Mouse (Mus musculus) limb, embryonic 12.5 days (tissue): Measurements from ENCODE around the gene Cdh13. TPM values are rescaled to one million over a fixed set of nuclear protein-coding genes. Genes with fewer than 3 reads are reported as not detected.

ENCODE experiments used
- ATAC-seq: fragments of 200-750 bp; cut with Nextera tagmentation; 2 replicates; pipeline ENCODE4 v1.8.0; 2017; ENCODE audit warnings: low read depth, moderate TSS enrichment; ENCODE audit not compliant: insufficient number of reproducible peaks, insufficient read depth, low FRiP score, low TSS enrichment
- H3K27ac ChIP-seq: fragments of 300-500 bp; sonication (generic); 2 replicates; pipeline ENCODE4 v1.5.1; 2016; ENCODE audit warnings: mild to moderate bottlenecking, moderate library complexity
- H3K27me3 ChIP-seq: fragments of 300-500 bp; sonication (generic); 2 replicates; pipeline ENCODE4 v1.6.1; 2016; ENCODE audit warnings: mild to moderate bottlenecking, moderate library complexity
- H3K36me3 ChIP-seq: fragments of 300-500 bp; sonication (generic); 2 replicates; pipeline ENCODE4 v1.6.1; 2016; ENCODE audit warnings: mild to moderate bottlenecking, moderate library complexity
- H3K4me1 ChIP-seq: fragments of 300-500 bp; sonication (generic); replicated peaks from 2 replicates; pipeline ENCODE4 v1.6.1; 2016
- H3K4me2 ChIP-seq: fragments of 300-500 bp; sonication (generic); 2 replicates; pipeline ENCODE4 v1.6.1; 2016; ENCODE audit warnings: mild to moderate bottlenecking, moderate library complexity
- H3K4me3 ChIP-seq: fragments of 300-500 bp; sonication (generic); replicated peaks from 2 replicates; pipeline ENCODE4 v1.5.1; 2016; ENCODE audit warnings: mild to moderate bottlenecking
- H3K9ac ChIP-seq: fragments of 300-500 bp; sonication (generic); replicated peaks from 2 replicates; pipeline ENCODE4 v1.6.1; 2016; ENCODE audit warnings: mild to moderate bottlenecking, moderate library complexity
- H3K9me3 ChIP-seq: fragments of 300-500 bp; sonication (generic); 2 replicates; pipeline ENCODE4 v1.6.1; 2016; ENCODE audit warnings: mild to moderate bottlenecking, moderate library complexity
- WGBS: fragments of 180-500 bp; shearing (Covaris S2); methylation state at CpG from one replicate; pipeline ENCODE4 v1.1.7; 2016; 5-methylcytosine and 5-hydroxymethylcytosine counted together
- polyA plus RNA-seq: library from polyadenylated mRNA; unstranded; fragments of >200 nt; fragmentation: Nextera tagmentation; extraction: Ambion mirVana; gene quantifications from 2 replicates; pipeline ENCODE4 v1.2.1, GENCODE M21; 2016

Gene Cdh13
- polyA plus RNA-seq, 1 experiment from 2014 or later, result 8.0 TPM

- ATAC-seq, result no peak
Measured at GRCm38 (mm10) chr8:119159794-119160193, 876.3 kb downstream of the Cdh13 start.

GRCm38 (mm10) chr8:119164076-119164475, 880.5 kb downstream of the Cdh13 start:
- H3K27ac ChIP-seq, result no peak overlapping the region
- H3K9ac ChIP-seq, result no peak overlapping the region
- H3K4me1 ChIP-seq, result no peaks in the 10 kb centered on the region
- no peaks in the 10 kb centered on the region for H3K36me3 ChIP-seq
- H3K9me3 ChIP-seq, result no peaks in the 10 kb centered on the region
- WGBS, result 57% methylated on average over 5 of the region's 5 CpGs
- H3K27me3 ChIP-seq, result peaks cover 4% of the 10 kb centered on the region; the same call in 1 of the 2 replicates
- ATAC-seq, result no peak
- no peak overlapping the region for H3K4me2 ChIP-seq
- H3K4me3 ChIP-seq, result no peak overlapping the region

More at GRCm38 (mm10) chr8:119159794-119160193, 876.3 kb downstream of the Cdh13 start:
- Histone ChIP-seq H3K9ac (no peak overlapping the region), H3K4me1 (no peaks in the 10 kb centered on the region), H3K4me2 (no peak overlapping the region), H3K36me3 (no peaks in the 10 kb centered on the region), H3K27me3 (peaks cover 4% of the 10 kb centered on the region; the same call in 1 of the 2 replicates), H3K9me3 (no peaks in the 10 kb centered on the region), H3K4me3 (no peak overlapping the region), H3K27ac (no peak overlapping the region)
- 50% methylated on average over 8 of the region's 8 CpGs for WGBS

GRCm38 (mm10) chr8:119177226-119177935, 893.8 kb downstream of the Cdh13 start:
- no peak overlapping the region for H3K4me3 ChIP-seq
- H3K9ac ChIP-seq, result no peak overlapping the region
- 76% methylated on average over 6 of the region's 6 CpGs for WGBS
- no peaks in the 10 kb centered on the region for H3K9me3 ChIP-seq
- no peaks in the 10 kb centered on the region; the same call in 1 of the 2 replicates for H3K4me1 ChIP-seq
- ATAC-seq, result no peak
- 0 out of 2 replicates have a peak, but pooled peaks cover 4% of the 10 kb centered on the region for H3K27me3 ChIP-seq
- no peak overlapping the region for H3K27ac ChIP-seq
- H3K36me3 ChIP-seq, result no peaks in the 10 kb centered on the region
- no peak overlapping the region for H3K4me2 ChIP-seq

- WGBS, result 67% methylated on average over 13 of the region's 13 CpGs
- Histone ChIP-seq H3K9ac (no peak overlapping the region), H3K4me3 (no peak overlapping the region), H3K27ac (no peak overlapping the region), H3K27me3 (peaks cover 17% of the 10 kb centered on the region), H3K4me1 (no peaks in the 10 kb centered on the region; the same call in 1 of the 2 replicates), H3K4me2 (no peak overlapping the region), H3K36me3 (no peaks in the 10 kb centered on the region), H3K9me3 (no peaks in the 10 kb centered on the region)
- ATAC-seq, result no peak
Measured at GRCm38 (mm10) chr8:119180626-119181025, 897.1 kb downstream of the Cdh13 start.

GRCm38 (mm10) chr8:119195695-119196094, 912.2 kb downstream of the Cdh13 start:
- no peaks in the 10 kb centered on the region; the same call in none of the 2 replicates for H3K27me3 ChIP-seq
- H3K27ac ChIP-seq, result no peak overlapping the region
- no peak overlapping the region for H3K9ac ChIP-seq
- 64% methylated on average over 8 of the region's 8 CpGs for WGBS
- ATAC-seq, result no peak
- H3K36me3 ChIP-seq, result no peaks in the 10 kb centered on the region
- H3K4me3 ChIP-seq, result no peak overlapping the region
- H3K4me2 ChIP-seq, result no peak overlapping the region
- H3K9me3 ChIP-seq, result 0 out of 2 replicates have a peak, but pooled peaks cover 4% of the 10 kb centered on the region
- no peaks in the 10 kb centered on the region for H3K4me1 ChIP-seq

- Histone ChIP-seq H3K27ac (no peak overlapping the region), H3K4me1 (no peaks in the 10 kb centered on the region), H3K4me3 (no peak overlapping the region), H3K9ac (no peak overlapping the region), H3K9me3 (0 out of 2 replicates have a peak, but pooled peaks cover 4% of the 10 kb centered on the region), H3K27me3 (no peaks in the 10 kb centered on the region), H3K4me2 (no peak overlapping the region), H3K36me3 (no peaks in the 10 kb centered on the region)
- no peak for ATAC-seq
- WGBS, result 85% methylated on average over 10 of the region's 10 CpGs
Measured at GRCm38 (mm10) chr8:119196486-119197150, 913.1 kb downstream of the Cdh13 start.

GRCm38 (mm10) chr8:119208567-119208966, 925.0 kb downstream of the Cdh13 start:
- Histone ChIP-seq H3K4me3 (no peak overlapping the region), H3K9me3 (0 out of 2 replicates have a peak, but pooled peaks cover 6% of the 10 kb centered on the region), H3K9ac (no peak overlapping the region), H3K27ac (no peak overlapping the region), H3K4me1 (no peaks in the 10 kb centered on the region), H3K27me3 (peaks cover 7% of the 10 kb centered on the region; the same call in 1 of the 2 replicates), H3K36me3 (no peaks in the 10 kb centered on the region), H3K4me2 (no peak overlapping the region)
- WGBS, result 84% methylated on average over 9 of the region's 9 CpGs
- ATAC-seq, result no peak

GRCm38 (mm10) chr8:119224547-119224946, 941.0 kb downstream of the Cdh13 start:
- H3K36me3 ChIP-seq, result no peaks in the 10 kb centered on the region
- H3K4me2 ChIP-seq, result no peak overlapping the region
- no peaks in the 10 kb centered on the region for H3K27me3 ChIP-seq
- no peak overlapping the region for H3K9ac ChIP-seq
- 10% methylated on average over 1 of the region's 1 CpGs for WGBS
- 0 out of 2 replicates have a peak, but pooled peaks cover 6% of the 10 kb centered on the region for H3K9me3 ChIP-seq
- H3K4me1 ChIP-seq, result no peaks in the 10 kb centered on the region
- H3K4me3 ChIP-seq, result no peak overlapping the region
- no peak for ATAC-seq
- H3K27ac ChIP-seq, result no peak overlapping the region

- 60% methylated on average over 4 of the region's 4 CpGs for WGBS
Measured at GRCm38 (mm10) chr8:119245181-119245580, 961.6 kb downstream of the Cdh13 start.

GRCm38 (mm10) chr8:119245641-119246040, 962.1 kb downstream of the Cdh13 start:
- 58% methylated on average over 1 of the region's 1 CpGs for WGBS
- Histone ChIP-seq H3K36me3 (no peaks in the 10 kb centered on the region), H3K27ac (no peak overlapping the region), H3K27me3 (no peaks in the 10 kb centered on the region; the same call in 1 of the 2 replicates), H3K4me3 (no peak overlapping the region), H3K4me1 (no peaks in the 10 kb centered on the region), H3K4me2 (no peak overlapping the region), H3K9me3 (no peaks in the 10 kb centered on the region), H3K9ac (no peak overlapping the region)
- no peak for ATAC-seq

More at GRCm38 (mm10) chr8:119245181-119245580, 961.6 kb downstream of the Cdh13 start:
- no peaks in the 10 kb centered on the region for H3K4me1 ChIP-seq
- H3K27me3 ChIP-seq, result no peaks in the 10 kb centered on the region; the same call in 1 of the 2 replicates
- H3K36me3 ChIP-seq, result no peaks in the 10 kb centered on the region
- H3K27ac ChIP-seq, result no peak overlapping the region
- H3K4me2 ChIP-seq, result no peak overlapping the region
- no peak for ATAC-seq
- no peak overlapping the region for H3K4me3 ChIP-seq
- no peak overlapping the region for H3K9ac ChIP-seq
- H3K9me3 ChIP-seq, result no peaks in the 10 kb centered on the region

- Histone ChIP-seq H3K4me1 (no peaks in the 10 kb centered on the region), H3K9me3 (no peaks in the 10 kb centered on the region), H3K4me3 (no peak overlapping the region), H3K9ac (no peak overlapping the region), H3K27me3 (no peaks in the 10 kb centered on the region), H3K27ac (no peak overlapping the region), H3K36me3 (no peaks in the 10 kb centered on the region), H3K4me2 (no peak overlapping the region)
- no peak for ATAC-seq
- WGBS, result 89% methylated on average over 3 of the region's 3 CpGs
Measured at GRCm38 (mm10) chr8:119254358-119254757, 970.8 kb downstream of the Cdh13 start.
